Mouse (Mus musculus): ENCODE measurements around the gene Gm21987. TPM values are rescaled to one million over a fixed set of nuclear protein-coding genes. Genes with fewer than 3 reads are reported as not detected.

The Gm21987 gene
- total and polyA plus RNA-seq, 2 experiments = not detected

GRCm38 (mm10) chr16:38373941-38374340 lies 27.1 kb downstream of the Gm21987 start:
- H3K9ac ChIP-seq (ENCODE audit: low read depth, low read length) = no peak overlapping the region
- H3K36me3 ChIP-seq (ENCODE audit: control insufficient read depth, insufficient read depth, low read length) = no peaks in the 10 kb centered on the region
- H3K27me3 ChIP-seq (ENCODE audit: control insufficient read depth, insufficient read depth, low read length) = no peaks in the 10 kb centered on the region
- H3K4me1 ChIP-seq (ENCODE audit: control insufficient read depth, insufficient read depth, low read length) = peaks cover 1% of the 10 kb centered on the region; the same call in 1 of the 2 replicates
- no peak for TF ChIP-seq CTCF (IDR thresholded peaks at IDR 0.05; ENCODE audit: low read depth, low read length)
- no peak for TF ChIP-seq POLR2A (IDR thresholded peaks at IDR 0.05; ENCODE audit: extremely low read depth, insufficient read depth, low read length)
- DNase-seq (ENCODE audit: extremely low read depth, low read depth, low spot score) = no peak
- no peak overlapping the region for H3K27ac ChIP-seq (replicated peaks; ENCODE audit: insufficient read depth, low read depth, low read length)
- no peak overlapping the region for H3K4me3 ChIP-seq (ENCODE audit: insufficient read depth, low read depth, low read length)
- no peaks in the 10 kb centered on the region for H3K79me2 ChIP-seq (ENCODE audit: control insufficient read depth, insufficient read depth, low read length)
- 84% methylated on average over 16 of the region's 16 CpGs for WGBS

DNA sequence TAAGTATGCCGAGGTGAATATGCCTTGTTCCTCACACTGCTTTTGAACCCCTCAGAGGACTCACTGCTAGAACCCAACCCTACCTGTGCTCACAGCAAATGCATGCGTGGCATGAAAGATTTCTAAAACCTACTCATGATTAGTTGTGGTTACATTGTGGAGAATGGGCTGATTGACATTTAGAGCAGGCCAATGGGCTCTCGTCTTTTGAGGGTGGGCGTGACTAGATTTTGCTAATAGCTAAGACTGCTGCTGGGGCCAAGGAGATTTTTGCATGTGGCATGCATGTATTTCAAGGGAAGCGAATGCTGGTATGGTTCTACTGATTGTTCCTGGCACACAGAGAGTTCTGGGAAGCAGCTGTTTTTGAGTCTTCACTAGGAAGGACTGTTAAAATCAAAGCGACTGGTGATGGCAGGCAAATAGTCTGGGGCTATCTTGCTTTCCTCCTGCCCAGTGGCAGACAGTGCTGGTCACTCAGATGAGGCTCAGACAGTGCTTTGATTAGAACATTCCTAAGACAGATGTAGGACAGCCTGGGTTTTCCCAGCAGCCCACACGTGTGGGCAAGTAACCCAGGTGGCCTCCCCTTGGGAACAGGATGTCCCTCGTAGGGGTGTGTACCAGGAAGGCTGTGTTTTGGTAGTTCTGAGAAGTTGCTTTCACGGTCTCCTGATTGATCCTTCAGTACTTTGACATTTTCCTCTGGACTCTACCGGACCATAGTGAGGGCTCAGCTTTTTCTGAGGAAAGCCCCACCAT lies 27.7 kb downstream of the Gm21987 start:
- no peak for TF ChIP-seq CTCF (IDR thresholded peaks at IDR 0.05; ENCODE audit: low read depth, low read length)
- no peak for TF ChIP-seq POLR2A (IDR thresholded peaks at IDR 0.05; ENCODE audit: extremely low read depth, insufficient read depth, low read length)
- DNase-seq (ENCODE audit: extremely low read depth, low read depth, low spot score) = no peak
- 81% methylated on average over 10 of the region's 10 CpGs for WGBS
- H3K27ac ChIP-seq (replicated peaks; ENCODE audit: insufficient read depth, low read depth, low read length) = no peak overlapping the region
- H3K36me3 ChIP-seq (ENCODE audit: control insufficient read depth, insufficient read depth, low read length) = no peaks in the 10 kb centered on the region
- no peaks in the 10 kb centered on the region for H3K79me2 ChIP-seq (ENCODE audit: control insufficient read depth, insufficient read depth, low read length)
- no peak overlapping the region for H3K9ac ChIP-seq (ENCODE audit: low read depth, low read length)
- no peaks in the 10 kb centered on the region for H3K27me3 ChIP-seq (ENCODE audit: control insufficient read depth, insufficient read depth, low read length)
- H3K4me3 ChIP-seq (ENCODE audit: insufficient read depth, low read depth, low read length) = no peak overlapping the region
- H3K4me1 ChIP-seq (ENCODE audit: control insufficient read depth, insufficient read depth, low read length) = peaks cover 1% of the 10 kb centered on the region; the same call in 1 of the 2 replicates

DNA sequence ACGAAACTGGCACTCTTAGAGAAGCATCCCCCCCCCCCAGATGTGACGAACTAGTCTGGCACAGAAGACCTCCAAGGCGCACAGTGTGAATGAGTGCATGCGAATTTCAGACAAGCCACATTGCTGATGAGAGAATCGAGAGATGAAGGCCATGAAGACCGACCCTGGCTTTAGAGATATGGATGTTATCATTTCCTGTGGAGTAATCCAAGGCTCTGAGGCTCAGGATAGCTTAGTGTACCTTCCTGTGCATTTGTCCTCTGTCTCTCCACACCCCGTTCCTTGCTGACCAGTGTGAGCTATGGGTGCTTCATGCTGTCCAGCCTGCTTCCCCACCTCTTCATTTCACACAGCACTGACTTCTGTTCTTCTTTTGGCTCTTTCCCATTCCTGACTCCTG lies 28.3 kb downstream of the Gm21987 start:
- no peak for TF ChIP-seq POLR2A (IDR thresholded peaks at IDR 0.05; ENCODE audit: extremely low read depth, insufficient read depth, low read length)
- TF ChIP-seq CTCF (IDR thresholded peaks at IDR 0.05; ENCODE audit: low read depth, low read length) = no peak
- H3K27me3 ChIP-seq (ENCODE audit: control insufficient read depth, insufficient read depth, low read length) = no peaks in the 10 kb centered on the region
- no peak overlapping the region for H3K9ac ChIP-seq (ENCODE audit: low read depth, low read length)
- peaks cover 1% of the 10 kb centered on the region; the same call in 1 of the 2 replicates for H3K4me1 ChIP-seq (ENCODE audit: control insufficient read depth, insufficient read depth, low read length)
- WGBS = 75% methylated on average over 7 of the region's 7 CpGs
- H3K79me2 ChIP-seq (ENCODE audit: control insufficient read depth, insufficient read depth, low read length) = no peaks in the 10 kb centered on the region
- no peaks in the 10 kb centered on the region for H3K36me3 ChIP-seq (ENCODE audit: control insufficient read depth, insufficient read depth, low read length)
- no peak for DNase-seq (ENCODE audit: extremely low read depth, low read depth, low spot score)
- H3K27ac ChIP-seq (replicated peaks; ENCODE audit: insufficient read depth, low read depth, low read length) = no peak overlapping the region
- H3K4me3 ChIP-seq (ENCODE audit: insufficient read depth, low read depth, low read length) = no peak overlapping the region

GRCm38 (mm10) chr16:38376163-38376840 lies 29.5 kb downstream of the Gm21987 start:
- Histone ChIP-seq H3K79me2 (ENCODE audit: control insufficient read depth, insufficient read depth, low read length) (no peaks in the 10 kb centered on the region), H3K4me1 (ENCODE audit: control insufficient read depth, insufficient read depth, low read length) (peaks cover 1% of the 10 kb centered on the region; the same call in 1 of the 2 replicates), H3K4me3 (ENCODE audit: insufficient read depth, low read depth, low read length) (peak overlapping the region; percentile 73), H3K27me3 (ENCODE audit: control insufficient read depth, insufficient read depth, low read length) (no peaks in the 10 kb centered on the region), H3K36me3 (ENCODE audit: control insufficient read depth, insufficient read depth, low read length) (no peaks in the 10 kb centered on the region), H3K27ac (replicated peaks; ENCODE audit: insufficient read depth, low read depth, low read length) (no peak overlapping the region), H3K9ac (ENCODE audit: low read depth, low read length) (peak overlapping the region; percentile 68)
- WGBS = 34% methylated on average over 17 of the region's 17 CpGs
- TF ChIP-seq CTCF (IDR thresholded peaks at IDR 0.05; ENCODE audit: low read depth, low read length) = peak; percentile 44
- no peak for TF ChIP-seq POLR2A (IDR thresholded peaks at IDR 0.05; ENCODE audit: extremely low read depth, insufficient read depth, low read length)
- DNase-seq (ENCODE audit: extremely low read depth, low read depth, low spot score) = no peak

- H3K27me3 ChIP-seq (ENCODE audit: control insufficient read depth, insufficient read depth, low read length) = no peaks in the 10 kb centered on the region
- TF ChIP-seq CTCF (IDR thresholded peaks at IDR 0.05; ENCODE audit: low read depth, low read length) (no peak), POLR2A (IDR thresholded peaks at IDR 0.05; ENCODE audit: extremely low read depth, insufficient read depth, low read length) (no peak)
- H3K9ac ChIP-seq (ENCODE audit: low read depth, low read length) = peak overlapping the region; percentile 68
- H3K4me3 ChIP-seq (ENCODE audit: insufficient read depth, low read depth, low read length) = peak overlapping the region; percentile 73
- H3K4me1 ChIP-seq (ENCODE audit: control insufficient read depth, insufficient read depth, low read length) = peaks cover 1% of the 10 kb centered on the region; the same call in 1 of the 2 replicates
- no peaks in the 10 kb centered on the region for H3K79me2 ChIP-seq (ENCODE audit: control insufficient read depth, insufficient read depth, low read length)
- WGBS = 47% methylated on average over 8 of the region's 8 CpGs
- H3K27ac ChIP-seq (replicated peaks; ENCODE audit: insufficient read depth, low read depth, low read length) = no peak overlapping the region
- no peaks in the 10 kb centered on the region for H3K36me3 ChIP-seq (ENCODE audit: control insufficient read depth, insufficient read depth, low read length)
- no peak for DNase-seq (ENCODE audit: extremely low read depth, low read depth, low spot score)
Observed at GRCm38 (mm10) chr16:38376841-38377249, 30.0 kb downstream of the Gm21987 start.

All from liver, adult 2 months (tissue).